Mouse (Mus musculus) E14TG2a.4 (cell line): ENCODE data around the gene Plppr4.

ENCODE experiments used
- CTCF ChIP-seq: conservative IDR thresholded peaks from 2 replicates; pipeline ENCODE4 v1.5.1; 2014; ENCODE audit warnings: low read length
- NANOG ChIP-seq: IDR thresholded peaks from 2 replicates; pipeline ENCODE4 v1.6.1; 2014; ENCODE audit warnings: borderline replicate concordance, low read length, mixed read lengths
- POU5F1 ChIP-seq: IDR thresholded peaks from 2 replicates; pipeline ENCODE4 v1.6.1; 2014; ENCODE audit warnings: low read length, borderline replicate concordance

DNA sequence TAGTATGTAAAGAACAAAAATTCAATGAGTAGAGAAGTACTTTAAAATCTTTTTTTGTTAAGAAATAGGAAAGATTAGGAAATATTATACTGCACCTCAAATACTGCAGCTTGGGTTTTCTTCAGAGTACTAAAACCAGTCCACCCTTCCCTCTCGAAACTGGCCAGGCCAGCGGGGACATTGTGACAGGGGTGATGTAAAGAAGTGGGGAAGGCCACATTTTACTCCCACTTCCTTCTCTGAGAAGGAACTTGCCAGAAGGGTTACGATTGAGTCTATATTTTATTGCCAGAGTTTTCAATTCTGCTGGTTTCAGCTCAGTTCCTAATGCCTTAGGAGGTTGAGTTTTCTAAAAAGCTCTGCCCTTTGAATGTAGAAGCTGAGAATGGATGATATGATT, 41.0 kb downstream of the Plppr4 start:
- no peak for TF ChIP-seq CTCF
- TF ChIP-seq NANOG: no peak
- no peak for TF ChIP-seq POU5F1
